Mouse (Mus musculus) E14TG2a.4 (cell line): ENCODE results near the gene Nt5c3.
A peak's percentile ranks its signal among the peaks of the same experiment; 100 is the strongest.

Experiments used
- H3K27me3 ChIP-seq: 2 replicates; pipeline ENCODE4 v1.6.1; 2014; ENCODE audit warnings: low read length, control low read depth; ENCODE audit not compliant: insufficient read depth
- H3K36me3 ChIP-seq: 2 replicates; pipeline ENCODE4 v1.6.1; 2014; ENCODE audit warnings: low read length, control low read depth; ENCODE audit not compliant: insufficient read depth
- H3K4me1 ChIP-seq: replicated peaks from 2 replicates; pipeline ENCODE4 v1.6.1; 2014; ENCODE audit warnings: low read depth, low read length, control low read depth
- H3K4me3 ChIP-seq: replicated peaks from 2 replicates; pipeline ENCODE4 v1.5.1; 2014; ENCODE audit warnings: mild to moderate bottlenecking, low read length
- H3K9me3 ChIP-seq: 2 replicates; pipeline ENCODE4 v1.6.1; 2014; ENCODE audit warnings: low read length, control low read depth
- CTCF ChIP-seq: conservative IDR thresholded peaks from 2 replicates; pipeline ENCODE4 v1.5.1; 2014; ENCODE audit warnings: low read length
- NANOG ChIP-seq: IDR thresholded peaks from 2 replicates; pipeline ENCODE4 v1.6.1; 2014; ENCODE audit warnings: borderline replicate concordance, low read length, mixed read lengths
- POU5F1 ChIP-seq: IDR thresholded peaks from 2 replicates; pipeline ENCODE4 v1.6.1; 2014; ENCODE audit warnings: low read length, borderline replicate concordance

Gene Nt5c3

GRCm38 (mm10) chr6:56860205-56860848 lies 63.4 kb downstream of the Nt5c3 start:
- peaks cover 8% of the 10 kb centered on the region for H3K4me1 ChIP-seq
- H3K9me3 ChIP-seq, result no peaks in the 10 kb centered on the region
- H3K4me3 ChIP-seq, result no peak overlapping the region
- TF ChIP-seq NANOG, result no peak
- TF ChIP-seq CTCF, result no peak
- no peak for TF ChIP-seq POU5F1
- H3K36me3 ChIP-seq, result peaks cover 44% of the 10 kb centered on the region
- no peaks in the 10 kb centered on the region for H3K27me3 ChIP-seq

GRCm38 (mm10) chr6:56856748-56857147 lies 67.0 kb downstream of the Nt5c3 start:
- Histone ChIP-seq H3K36me3 (peaks cover 51% of the 10 kb centered on the region), H3K27me3 (no peaks in the 10 kb centered on the region), H3K9me3 (no peaks in the 10 kb centered on the region), H3K4me3 (no peak overlapping the region), H3K4me1 (no peaks in the 10 kb centered on the region; the same call in 1 of the 2 replicates)
- TF ChIP-seq CTCF (no peak), POU5F1 (no peak), NANOG (no peak)

GRCm38 (mm10) chr6:56854803-56855202 lies 68.9 kb downstream of the Nt5c3 start:
- no peaks in the 10 kb centered on the region for H3K9me3 ChIP-seq
- H3K4me3 ChIP-seq, result no peak overlapping the region
- H3K27me3 ChIP-seq, result no peaks in the 10 kb centered on the region
- H3K36me3 ChIP-seq, result peaks cover 59% of the 10 kb centered on the region
- no peak for TF ChIP-seq POU5F1
- no peak for TF ChIP-seq CTCF
- TF ChIP-seq NANOG, result no peak
- no peaks in the 10 kb centered on the region for H3K4me1 ChIP-seq

DNA sequence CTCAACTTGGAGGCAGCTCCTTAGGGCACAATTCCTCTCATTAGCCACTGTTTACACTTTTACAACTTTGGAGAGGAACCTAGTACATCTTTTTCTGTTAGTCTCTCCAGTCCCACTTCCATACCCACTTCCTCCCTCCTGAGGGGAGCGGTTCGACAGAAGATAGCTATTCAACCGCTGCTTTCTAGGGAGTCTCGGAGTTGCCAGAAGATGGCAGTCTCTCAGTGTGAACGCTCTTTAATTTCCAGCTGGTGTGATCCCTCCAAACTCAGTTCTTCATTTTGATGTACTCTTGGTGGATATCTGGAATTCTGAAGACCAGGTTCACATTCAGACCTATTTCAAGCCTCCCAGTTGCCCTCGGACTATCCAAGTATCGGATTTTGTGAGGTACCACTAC lies 73.4 kb downstream of the Nt5c3 start:
- TF ChIP-seq CTCF, result peak; percentile 10; the same call in 1 of the 2 replicates
- no peak for TF ChIP-seq NANOG
- no peak for TF ChIP-seq POU5F1
- Histone ChIP-seq H3K4me3 (no peak overlapping the region), H3K36me3 (peaks cover 55% of the 10 kb centered on the region), H3K4me1 (peaks cover 8% of the 10 kb centered on the region), H3K27me3 (no peaks in the 10 kb centered on the region), H3K9me3 (no peaks in the 10 kb centered on the region)

DNA sequence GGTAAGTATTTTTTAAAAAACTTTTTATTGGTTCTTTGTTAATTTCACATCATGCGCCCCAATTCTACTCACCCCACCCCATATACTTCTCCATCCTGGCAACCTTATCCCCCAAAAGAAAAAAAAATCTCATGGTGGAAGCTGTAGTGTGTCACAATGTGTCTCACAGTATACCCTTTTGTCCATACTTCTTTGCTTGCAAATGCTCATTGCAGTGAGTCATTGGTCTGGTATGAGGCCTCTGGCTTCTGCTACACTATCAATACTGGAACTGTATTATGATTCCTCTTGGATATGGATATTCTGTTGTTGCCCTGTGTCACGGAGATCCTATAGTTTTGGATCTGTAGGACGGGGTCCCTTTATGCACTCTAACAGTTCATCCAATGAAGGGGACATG lies 74.8 kb downstream of the Nt5c3 start:
- H3K36me3 ChIP-seq, result peaks cover 62% of the 10 kb centered on the region
- H3K4me3 ChIP-seq, result no peak overlapping the region
- H3K9me3 ChIP-seq, result no peaks in the 10 kb centered on the region
- peaks cover 13% of the 10 kb centered on the region for H3K4me1 ChIP-seq
- TF ChIP-seq POU5F1, result no peak
- no peak for TF ChIP-seq NANOG
- no peak for TF ChIP-seq CTCF
- no peaks in the 10 kb centered on the region for H3K27me3 ChIP-seq

DNA sequence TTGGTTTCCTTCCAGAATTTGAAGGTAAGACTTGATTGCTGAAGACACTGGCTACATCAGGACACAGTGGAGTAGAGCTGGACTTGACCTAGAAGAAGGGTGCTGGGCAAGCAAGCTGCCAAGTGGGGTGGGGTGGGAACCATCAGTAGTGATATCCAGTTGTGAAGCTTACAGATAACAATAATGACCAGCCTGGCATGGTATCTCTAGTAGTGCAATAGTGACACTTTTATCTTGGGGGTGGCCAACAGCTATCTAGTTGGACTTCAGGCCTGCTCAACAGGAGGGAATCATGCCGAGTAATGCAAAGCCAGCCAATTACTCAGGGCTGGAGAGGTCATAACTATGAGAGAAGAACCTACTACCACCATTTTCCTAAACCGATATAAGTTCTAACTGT lies 79.4 kb downstream of the Nt5c3 start:
- Histone ChIP-seq H3K9me3 (no peaks in the 10 kb centered on the region), H3K27me3 (no peaks in the 10 kb centered on the region), H3K4me1 (peaks cover 21% of the 10 kb centered on the region), H3K36me3 (peaks cover 52% of the 10 kb centered on the region), H3K4me3 (no peak overlapping the region)
- TF ChIP-seq NANOG (no peak), POU5F1 (no peak), CTCF (no peak)

GRCm38 (mm10) chr6:56843229-56843628 lies 80.5 kb downstream of the Nt5c3 start:
- no peak for TF ChIP-seq POU5F1
- TF ChIP-seq NANOG, result no peak
- no peak for TF ChIP-seq CTCF
- peaks cover 54% of the 10 kb centered on the region for H3K36me3 ChIP-seq
- H3K4me1 ChIP-seq, result peaks cover 32% of the 10 kb centered on the region
- no peak overlapping the region for H3K4me3 ChIP-seq
- no peaks in the 10 kb centered on the region for H3K9me3 ChIP-seq
- H3K27me3 ChIP-seq, result no peaks in the 10 kb centered on the region

GRCm38 (mm10) chr6:56837621-56838020 lies 86.1 kb downstream of the Nt5c3 start:
- Histone ChIP-seq H3K4me3 (peak overlapping the region; percentile 89), H3K9me3 (no peaks in the 10 kb centered on the region), H3K27me3 (no peaks in the 10 kb centered on the region), H3K36me3 (peaks cover 59% of the 10 kb centered on the region), H3K4me1 (peaks cover 51% of the 10 kb centered on the region)
- TF ChIP-seq CTCF, result no peak
- no peak for TF ChIP-seq NANOG
- no peak for TF ChIP-seq POU5F1

GRCm38 (mm10) chr6:56837166-56837565 lies 86.6 kb downstream of the Nt5c3 start:
- peaks cover 51% of the 10 kb centered on the region for H3K4me1 ChIP-seq
- no peaks in the 10 kb centered on the region for H3K9me3 ChIP-seq
- peak overlapping the region; percentile 89 for H3K4me3 ChIP-seq
- H3K36me3 ChIP-seq, result peaks cover 58% of the 10 kb centered on the region
- no peaks in the 10 kb centered on the region for H3K27me3 ChIP-seq
- no peak for TF ChIP-seq POU5F1
- no peak for TF ChIP-seq CTCF
- TF ChIP-seq NANOG, result no peak
